Mouse (Mus musculus): Measurements from ENCODE around the gene Cd40. TPM values are rescaled to one million over a fixed set of nuclear protein-coding genes. Genes with fewer than 3 reads are reported as not detected.

The Cd40 gene
- polyA plus RNA-seq, 1 experiment: 6.4 TPM

- WGBS: 86% methylated on average over 5 of the region's 5 CpGs
- TF ChIP-seq POLR2A (IDR thresholded peaks at IDR 0.05; ENCODE audit: low read depth, low read length): no peak
- no peaks in the 10 kb centered on the region for H3K27me3 ChIP-seq (ENCODE audit: control insufficient read depth, insufficient read depth, low read length)
- H3K4me3 ChIP-seq (ENCODE audit: low read depth, low read length): no peak overlapping the region
- H3K4me1 ChIP-seq (ENCODE audit: control insufficient read depth, insufficient read depth, insufficient read length, low read length): peaks cover 3% of the 10 kb centered on the region; the same call in 1 of the 2 replicates
- H3K36me3 ChIP-seq (ENCODE audit: control insufficient read depth, insufficient read depth, low read length): no peaks in the 10 kb centered on the region
- no peak overlapping the region for H3K27ac ChIP-seq (ENCODE audit: insufficient read depth, low read depth, low read length)
Observed at GRCm38 (mm10) chr2:165042126-165042525, 13.3 kb upstream of the Cd40 start.

- H3K27ac ChIP-seq (ENCODE audit: insufficient read depth, low read depth, low read length): no peak overlapping the region
- H3K36me3 ChIP-seq (ENCODE audit: control insufficient read depth, insufficient read depth, low read length): no peaks in the 10 kb centered on the region
- H3K27me3 ChIP-seq (ENCODE audit: control insufficient read depth, insufficient read depth, low read length): no peaks in the 10 kb centered on the region
- no peak for TF ChIP-seq POLR2A (IDR thresholded peaks at IDR 0.05; ENCODE audit: low read depth, low read length)
- TF ChIP-seq CTCF (IDR thresholded peaks at IDR 0.05; ENCODE audit: extremely low read depth, insufficient read length, insufficient replicate concordance, low read depth, low read length): no peak
- H3K4me3 ChIP-seq (ENCODE audit: low read depth, low read length): no peak overlapping the region
- 1% methylated on average over 17 of the region's 17 CpGs for WGBS
- H3K4me1 ChIP-seq (ENCODE audit: control insufficient read depth, insufficient read depth, insufficient read length, low read length): peaks cover 3% of the 10 kb centered on the region; the same call in 1 of the 2 replicates
Observed at GRCm38 (mm10) chr2:165043090-165043636, 12.3 kb upstream of the Cd40 start.

- Histone ChIP-seq H3K4me3 (ENCODE audit: low read depth, low read length) (no peak overlapping the region), H3K36me3 (ENCODE audit: control insufficient read depth, insufficient read depth, low read length) (no peaks in the 10 kb centered on the region), H3K4me1 (ENCODE audit: control insufficient read depth, insufficient read depth, insufficient read length, low read length) (peaks cover 3% of the 10 kb centered on the region; the same call in 1 of the 2 replicates), H3K27me3 (ENCODE audit: control insufficient read depth, insufficient read depth, low read length) (no peaks in the 10 kb centered on the region), H3K27ac (ENCODE audit: insufficient read depth, low read depth, low read length) (no peak overlapping the region)
- 65% methylated on average over 2 of the region's 2 CpGs for WGBS
- TF ChIP-seq CTCF (IDR thresholded peaks at IDR 0.05; ENCODE audit: extremely low read depth, insufficient read length, insufficient replicate concordance, low read depth, low read length) (no peak), POLR2A (IDR thresholded peaks at IDR 0.05; ENCODE audit: low read depth, low read length) (no peak)
Observed at GRCm38 (mm10) chr2:165043729-165044128, 11.7 kb upstream of the Cd40 start.

- Histone ChIP-seq H3K36me3 (ENCODE audit: control insufficient read depth, insufficient read depth, low read length) (no peaks in the 10 kb centered on the region), H3K27me3 (ENCODE audit: control insufficient read depth, insufficient read depth, low read length) (no peaks in the 10 kb centered on the region), H3K4me1 (ENCODE audit: control insufficient read depth, insufficient read depth, insufficient read length, low read length) (no peaks in the 10 kb centered on the region), H3K4me3 (ENCODE audit: low read depth, low read length) (no peak overlapping the region), H3K27ac (ENCODE audit: insufficient read depth, low read depth, low read length) (no peak overlapping the region)
- 78% methylated on average over 5 of the region's 5 CpGs for WGBS
- TF ChIP-seq POLR2A (IDR thresholded peaks at IDR 0.05; ENCODE audit: low read depth, low read length) (no peak), CTCF (IDR thresholded peaks at IDR 0.05; ENCODE audit: extremely low read depth, insufficient read length, insufficient replicate concordance, low read depth, low read length) (no peak)
Observed at GRCm38 (mm10) chr2:165049044-165049443, 6.4 kb upstream of the Cd40 start.

DNA sequence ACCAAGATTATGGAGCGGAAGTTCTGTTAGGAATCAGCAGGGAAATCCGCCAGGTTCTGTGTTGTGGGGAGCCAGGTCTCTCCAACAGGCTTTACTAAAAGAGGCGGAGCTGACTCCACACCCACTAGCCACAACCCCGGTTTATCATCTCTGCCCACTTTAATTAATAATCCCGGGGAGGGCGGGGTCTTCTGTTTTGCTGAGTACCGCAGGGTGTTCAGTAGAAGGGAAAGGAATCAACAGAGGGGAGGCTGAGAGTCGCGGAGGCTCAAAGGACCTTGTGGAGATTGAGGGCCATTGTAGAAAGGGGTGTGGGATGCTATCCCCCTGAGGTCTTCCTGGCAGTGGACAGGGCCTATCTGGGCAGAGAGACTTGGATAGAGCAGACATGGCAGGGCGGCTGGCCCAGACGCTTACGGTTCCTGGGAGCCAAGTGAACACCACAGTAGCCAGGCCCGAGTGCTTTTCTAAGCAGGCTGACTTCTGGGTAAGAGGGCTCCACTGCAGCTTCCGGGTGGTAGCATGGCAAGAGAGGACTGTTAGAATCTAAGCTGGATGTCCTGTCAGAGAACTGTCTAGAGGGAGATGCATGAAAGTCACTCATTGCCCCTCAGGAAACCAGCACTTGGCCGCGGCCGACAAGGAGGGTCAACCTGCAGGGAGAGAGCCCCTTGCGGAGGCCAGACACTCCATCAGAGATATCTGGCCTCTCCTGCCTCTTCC, 4.4 kb upstream of the Cd40 start:
- no peaks in the 10 kb centered on the region for H3K36me3 ChIP-seq (ENCODE audit: control insufficient read depth, insufficient read depth, low read length)
- TF ChIP-seq POLR2A (IDR thresholded peaks at IDR 0.05; ENCODE audit: low read depth, low read length): no peak
- no peak for TF ChIP-seq CTCF (IDR thresholded peaks at IDR 0.05; ENCODE audit: extremely low read depth, insufficient read length, insufficient replicate concordance, low read depth, low read length)
- peaks cover 3% of the 10 kb centered on the region; the same call in 1 of the 2 replicates for H3K4me1 ChIP-seq (ENCODE audit: control insufficient read depth, insufficient read depth, insufficient read length, low read length)
- H3K27ac ChIP-seq (ENCODE audit: insufficient read depth, low read depth, low read length): no peak overlapping the region
- H3K27me3 ChIP-seq (ENCODE audit: control insufficient read depth, insufficient read depth, low read length): no peaks in the 10 kb centered on the region; the same call in 1 of the 2 replicates
- H3K4me3 ChIP-seq (ENCODE audit: low read depth, low read length): no peak overlapping the region
- WGBS: 66% methylated on average over 18 of the region's 18 CpGs

- peaks cover 3% of the 10 kb centered on the region; the same call in 1 of the 2 replicates for H3K4me1 ChIP-seq (ENCODE audit: control insufficient read depth, insufficient read depth, insufficient read length, low read length)
- H3K27ac ChIP-seq (ENCODE audit: insufficient read depth, low read depth, low read length): no peak overlapping the region
- H3K4me3 ChIP-seq (ENCODE audit: low read depth, low read length): no peak overlapping the region
- no peaks in the 10 kb centered on the region; the same call in 1 of the 2 replicates for H3K27me3 ChIP-seq (ENCODE audit: control insufficient read depth, insufficient read depth, low read length)
- no peaks in the 10 kb centered on the region for H3K36me3 ChIP-seq (ENCODE audit: control insufficient read depth, insufficient read depth, low read length)
- no peak for TF ChIP-seq POLR2A (IDR thresholded peaks at IDR 0.05; ENCODE audit: low read depth, low read length)
- TF ChIP-seq CTCF (IDR thresholded peaks at IDR 0.05; ENCODE audit: extremely low read depth, insufficient read length, insufficient replicate concordance, low read depth, low read length): no peak
- 36% methylated on average over 11 of the region's 11 CpGs for WGBS
Observed at GRCm38 (mm10) chr2:165051566-165051965, 3.9 kb upstream of the Cd40 start.

GRCm38 (mm10) chr2:165055905-165056304, 478 bp downstream of the Cd40 start:
- Histone ChIP-seq H3K27ac (ENCODE audit: insufficient read depth, low read depth, low read length) (peak overlapping the region; percentile 1; the same call in 1 of the 2 replicates), H3K4me1 (ENCODE audit: control insufficient read depth, insufficient read depth, insufficient read length, low read length) (peaks cover 3% of the 10 kb centered on the region; the same call in 1 of the 2 replicates), H3K27me3 (ENCODE audit: control insufficient read depth, insufficient read depth, low read length) (no peaks in the 10 kb centered on the region; the same call in 1 of the 2 replicates), H3K4me3 (ENCODE audit: low read depth, low read length) (peak overlapping the region; percentile 59), H3K36me3 (ENCODE audit: control insufficient read depth, insufficient read depth, low read length) (no peaks in the 10 kb centered on the region)
- no peak for TF ChIP-seq POLR2A (IDR thresholded peaks at IDR 0.05; ENCODE audit: low read depth, low read length)
- no peak for TF ChIP-seq CTCF (IDR thresholded peaks at IDR 0.05; ENCODE audit: extremely low read depth, insufficient read length, insufficient replicate concordance, low read depth, low read length)
- 4% methylated on average over 7 of the region's 7 CpGs for WGBS

Measured in small intestine, adult 2 months (tissue).